Mouse (Mus musculus): ENCODE data around the gene Secisbp2.

The Secisbp2 gene

GRCm38 (mm10) chr13:51685290-51685966, 33.9 kb downstream of the Secisbp2 start:
- no peak for DNase-seq (ENCODE audit: low spot score in 2 of 2)

GRCm38 (mm10) chr13:51686966-51687365, 35.5 kb downstream of the Secisbp2 start:
- DNase-seq (ENCODE audit: low spot score in 2 of 2): no peak

- DNase-seq (ENCODE audit: low spot score in 2 of 2): no peak
Measured at GRCm38 (mm10) chr13:51688688-51689087, 37.2 kb downstream of the Secisbp2 start.

GRCm38 (mm10) chr13:51696481-51696880, 45.0 kb downstream of the Secisbp2 start:
- DNase-seq (ENCODE audit: low spot score in 2 of 2): no peak

GRCm38 (mm10) chr13:51697455-51697854, 46.0 kb downstream of the Secisbp2 start:
- no peak for DNase-seq (ENCODE audit: low spot score in 2 of 2)

GRCm38 (mm10) chr13:51697897-51698296, 46.4 kb downstream of the Secisbp2 start:
- DNase-seq (ENCODE audit: low spot score in 2 of 2): no peak

GRCm38 (mm10) chr13:51698318-51698717, 46.8 kb downstream of the Secisbp2 start:
- no peak for DNase-seq (ENCODE audit: low spot score in 2 of 2)

- DNase-seq (ENCODE audit: low spot score in 2 of 2): no peak
Measured at GRCm38 (mm10) chr13:51703893-51704292, 52.4 kb downstream of the Secisbp2 start.

GRCm38 (mm10) chr13:51705882-51706854, 54.7 kb downstream of the Secisbp2 start:
- peak in 1 of 2 experiments; percentile 25 for DNase-seq (ENCODE audit: low spot score in 2 of 2)

- DNase-seq (ENCODE audit: low spot score in 2 of 2): no peak
Measured at GRCm38 (mm10) chr13:51710738-51711137, 59.2 kb downstream of the Secisbp2 start.

GRCm38 (mm10) chr13:51712022-51712421, 60.5 kb downstream of the Secisbp2 start:
- no peak for DNase-seq (ENCODE audit: low spot score in 2 of 2)

GRCm38 (mm10) chr13:51716350-51717263, 65.1 kb downstream of the Secisbp2 start:
- DNase-seq (ENCODE audit: low spot score in 2 of 2): no peak

GRCm38 (mm10) chr13:51719256-51719655, 67.8 kb downstream of the Secisbp2 start:
- DNase-seq (ENCODE audit: low spot score in 2 of 2): no peak

- no peak for DNase-seq (ENCODE audit: low spot score in 2 of 2)
Measured at GRCm38 (mm10) chr13:51720556-51720955, 69.1 kb downstream of the Secisbp2 start.

- no peak for DNase-seq (ENCODE audit: low spot score in 2 of 2)
Measured at GRCm38 (mm10) chr13:51723114-51723513, 71.6 kb downstream of the Secisbp2 start.

GRCm38 (mm10) chr13:51724566-51724965, 73.1 kb downstream of the Secisbp2 start:
- DNase-seq (ENCODE audit: low spot score in 2 of 2): no peak

- no peak for DNase-seq (ENCODE audit: low spot score in 2 of 2)
Measured at GRCm38 (mm10) chr13:51725446-51725845, 73.9 kb downstream of the Secisbp2 start.

- DNase-seq (ENCODE audit: low spot score in 2 of 2): no peak
Measured at GRCm38 (mm10) chr13:51725926-51726574, 74.6 kb downstream of the Secisbp2 start.

GRCm38 (mm10) chr13:51727364-51727763, 75.9 kb downstream of the Secisbp2 start:
- DNase-seq (ENCODE audit: low spot score in 2 of 2): no peak

- DNase-seq (ENCODE audit: low spot score in 2 of 2): no peak
Measured at GRCm38 (mm10) chr13:51729887-51730361, 78.4 kb downstream of the Secisbp2 start.

GRCm38 (mm10) chr13:51731474-51731873, 80.0 kb downstream of the Secisbp2 start:
- DNase-seq (ENCODE audit: low spot score in 2 of 2): no peak

Data from left cerebral cortex, adult 9 months (tissue).